Mouse (Mus musculus): ENCODE measurements around the gene Dhx16. TPM values are rescaled to one million over a fixed set of nuclear protein-coding genes. Genes with fewer than 3 reads are reported as not detected.

Dhx16 gene
- polyA plus RNA-seq (2014; fragmentation: Illumina TruSeq; extraction: RNeasy Lipid Tissue Mini Kit (QIAGEN cat#74804); ENCODE audit: low replicate concordance), result 16.5 TPM

GRCm38 (mm10) chr17:35879245-35880057 lies at the start of gene Dhx16:
Dhx16 (plus strand) TSS chr17:35879819.

GRCm38 (mm10) chr17:35838122-35838544 lies 41.5 kb upstream of the Dhx16 start, which contains the start of gene Tubb5:
Tubb5 (minus strand) TSS chr17:35838306.

GRCm38 (mm10) chr17:35841076-35841950 lies 38.3 kb upstream of the Dhx16 start, which contains the start of gene Mdc1:
Mdc1 (plus strand) TSS chr17:35841515.

GRCm38 (mm10) chr17:35861198-35861857 lies 18.3 kb upstream of the Dhx16 start, which contains the start of gene Nrm:
Nrm (plus strand) TSS chr17:35861318.

GRCm38 (mm10) chr17:35865481-35866280 lies 13.9 kb upstream of the Dhx16 start, which contains the start of gene Ppp1r18:
Ppp1r18 (plus strand) TSS chr17:35865593.

GRCm38 (mm10) chr17:35896781-35897643 lies 17.4 kb downstream of the Dhx16 start, which contains the start of gene 2310061I04Rik:
2310061I04Rik (minus strand) TSS chr17:35897431.

GRCm38 (mm10) chr17:35909919-35910369 lies 30.3 kb downstream of the Dhx16 start, which contains the start of gene Atat1:
Atat1 (minus strand) TSS chr17:35910075.

GRCm38 (mm10) chr17:35916297-35917142 lies 36.9 kb downstream of the Dhx16 start, which contains the start of the genes Mrps18b and Ppp1r10:
Mrps18b (minus strand) TSS chr17:35916389.
Ppp1r10 (plus strand) TSS chr17:35916434.

Other genes with a start within 250 kb of the Dhx16 start
- not detected for gene Mucl3, start 236.1 kb upstream of the Dhx16 start, polyA plus RNA-seq (2014; fragmentation: Illumina TruSeq; extraction: RNeasy Lipid Tissue Mini Kit (QIAGEN cat#74804); ENCODE audit: low replicate concordance)
- gene Vars2, start 212.2 kb upstream of the Dhx16 start, polyA plus RNA-seq (2014; fragmentation: Illumina TruSeq; extraction: RNeasy Lipid Tissue Mini Kit (QIAGEN cat#74804); ENCODE audit: low replicate concordance), result 0.59 TPM
- gene Gtf2h4, start 206.1 kb upstream of the Dhx16 start, polyA plus RNA-seq (2014; fragmentation: Illumina TruSeq; extraction: RNeasy Lipid Tissue Mini Kit (QIAGEN cat#74804); ENCODE audit: low replicate concordance), result 2.7 TPM
- gene Ddr1, start 175.2 kb upstream of the Dhx16 start, polyA plus RNA-seq (2014; fragmentation: Illumina TruSeq; extraction: RNeasy Lipid Tissue Mini Kit (QIAGEN cat#74804); ENCODE audit: low replicate concordance), result 4.8 TPM
- 3.7 TPM for gene Ier3, start 58.1 kb upstream of the Dhx16 start, polyA plus RNA-seq (2014; fragmentation: Illumina TruSeq; extraction: RNeasy Lipid Tissue Mini Kit (QIAGEN cat#74804); ENCODE audit: low replicate concordance)
- 3.5 TPM for gene Flot1, start 56.6 kb upstream of the Dhx16 start, polyA plus RNA-seq (2014; fragmentation: Illumina TruSeq; extraction: RNeasy Lipid Tissue Mini Kit (QIAGEN cat#74804); ENCODE audit: low replicate concordance)
- 23.6 TPM for gene Tubb5, start 41.5 kb upstream of the Dhx16 start, polyA plus RNA-seq (2014; fragmentation: Illumina TruSeq; extraction: RNeasy Lipid Tissue Mini Kit (QIAGEN cat#74804); ENCODE audit: low replicate concordance)
- gene Mdc1, start 38.3 kb upstream of the Dhx16 start, polyA plus RNA-seq (2014; fragmentation: Illumina TruSeq; extraction: RNeasy Lipid Tissue Mini Kit (QIAGEN cat#74804); ENCODE audit: low replicate concordance), result 9.7 TPM
- 1.3 TPM for gene Nrm, start 18.5 kb upstream of the Dhx16 start, polyA plus RNA-seq (2014; fragmentation: Illumina TruSeq; extraction: RNeasy Lipid Tissue Mini Kit (QIAGEN cat#74804); ENCODE audit: low replicate concordance)
- gene Ppp1r18, start 14.2 kb upstream of the Dhx16 start, polyA plus RNA-seq (2014; fragmentation: Illumina TruSeq; extraction: RNeasy Lipid Tissue Mini Kit (QIAGEN cat#74804); ENCODE audit: low replicate concordance), result 1.2 TPM
- gene 2310061I04Rik, start 17.6 kb downstream of the Dhx16 start, polyA plus RNA-seq (2014; fragmentation: Illumina TruSeq; extraction: RNeasy Lipid Tissue Mini Kit (QIAGEN cat#74804); ENCODE audit: low replicate concordance), result 30.1 TPM
- gene Atat1, start 30.3 kb downstream of the Dhx16 start, polyA plus RNA-seq (2014; fragmentation: Illumina TruSeq; extraction: RNeasy Lipid Tissue Mini Kit (QIAGEN cat#74804); ENCODE audit: low replicate concordance), result 17.0 TPM
- 8.4 TPM for gene Mrps18b, start 36.6 kb downstream of the Dhx16 start, polyA plus RNA-seq (2014; fragmentation: Illumina TruSeq; extraction: RNeasy Lipid Tissue Mini Kit (QIAGEN cat#74804); ENCODE audit: low replicate concordance)
- gene Ppp1r10, start 36.6 kb downstream of the Dhx16 start, polyA plus RNA-seq (2014; fragmentation: Illumina TruSeq; extraction: RNeasy Lipid Tissue Mini Kit (QIAGEN cat#74804); ENCODE audit: low replicate concordance), result 28.3 TPM
- gene Abcf1, start 89.9 kb downstream of the Dhx16 start, polyA plus RNA-seq (2014; fragmentation: Illumina TruSeq; extraction: RNeasy Lipid Tissue Mini Kit (QIAGEN cat#74804); ENCODE audit: low replicate concordance), result 36.1 TPM
- gene Gnl1, start 100.0 kb downstream of the Dhx16 start, polyA plus RNA-seq (2014; fragmentation: Illumina TruSeq; extraction: RNeasy Lipid Tissue Mini Kit (QIAGEN cat#74804); ENCODE audit: low replicate concordance), result 0.56 TPM
- 0.59 TPM for gene Prr3, start 100.4 kb downstream of the Dhx16 start, polyA plus RNA-seq (2014; fragmentation: Illumina TruSeq; extraction: RNeasy Lipid Tissue Mini Kit (QIAGEN cat#74804); ENCODE audit: low replicate concordance)
- gene H2-T24, start 140.7 kb downstream of the Dhx16 start, polyA plus RNA-seq (2014; fragmentation: Illumina TruSeq; extraction: RNeasy Lipid Tissue Mini Kit (QIAGEN cat#74804); ENCODE audit: low replicate concordance), result 5.7 TPM
- gene H2-T23, start 153.0 kb downstream of the Dhx16 start, polyA plus RNA-seq (2014; fragmentation: Illumina TruSeq; extraction: RNeasy Lipid Tissue Mini Kit (QIAGEN cat#74804); ENCODE audit: low replicate concordance), result 8.8 TPM
- gene H2-T22, start 162.9 kb downstream of the Dhx16 start, polyA plus RNA-seq (2014; fragmentation: Illumina TruSeq; extraction: RNeasy Lipid Tissue Mini Kit (QIAGEN cat#74804); ENCODE audit: low replicate concordance), result 8.7 TPM
- gene Gm6034, start 163.1 kb downstream of the Dhx16 start, polyA plus RNA-seq (2014; fragmentation: Illumina TruSeq; extraction: RNeasy Lipid Tissue Mini Kit (QIAGEN cat#74804); ENCODE audit: low replicate concordance), result not detected
- gene Gm11127, start 178.6 kb downstream of the Dhx16 start, polyA plus RNA-seq (2014; fragmentation: Illumina TruSeq; extraction: RNeasy Lipid Tissue Mini Kit (QIAGEN cat#74804); ENCODE audit: low replicate concordance), result 6.5 TPM
- not detected for gene Gm19684, start 241.9 kb downstream of the Dhx16 start, polyA plus RNA-seq (2014; fragmentation: Illumina TruSeq; extraction: RNeasy Lipid Tissue Mini Kit (QIAGEN cat#74804); ENCODE audit: low replicate concordance)
- not detected for gene Gm7030, start 249.6 kb downstream of the Dhx16 start, polyA plus RNA-seq (2014; fragmentation: Illumina TruSeq; extraction: RNeasy Lipid Tissue Mini Kit (QIAGEN cat#74804); ENCODE audit: low replicate concordance)

Data from small intestine, adult 10 weeks (tissue).